Mouse (Mus musculus) layer of hippocampus, adult 2 months (tissue): Measurements from ENCODE around the gene Tango2. TPM values are rescaled to one million over a fixed set of nuclear protein-coding genes. Genes with fewer than 3 reads are reported as not detected.
A peak's percentile ranks its signal among the peaks of the same experiment; 100 is the strongest.
"Not testable (repeated sequence)": the region's sequence is repeated elsewhere in the genome, so short reads cannot be mapped to it uniquely, and the experiment has no call there.

Experiments
- DNase-seq, 2 experiments: peaks; one replicate each; pipeline ENCODE4 v3.0.0; 2022; ENCODE audit warnings: low spot score in 2 of 2
- H3K27ac ChIP-seq: fragments of 200-600 bp; 2 replicates; pipeline ENCODE4 v1.8.1; 2022
- H3K4me3 ChIP-seq: fragments of 200-600 bp; 2 replicates; pipeline ENCODE4 v1.8.1; 2022; ENCODE audit warnings: mild to moderate bottlenecking
- CTCF ChIP-seq: fragments of 200-600 bp; conservative IDR thresholded peaks from 2 replicates; pipeline ENCODE4 v1.8.1; 2022; ENCODE audit warnings: antibody characterized with exemption, mild to moderate bottlenecking, moderate library complexity
- total RNA-seq, 2 experiments: library from RNA; stranded (reverse); gene quantifications; 2 replicates each; pipeline ENCODE4 v1.2.3; 2021

Gene Tango2
- total RNA-seq, 2 experiments from 2014 or later = 128 to 130 TPM

GRCm38 (mm10) chr16:18324031-18324430 lies 23.9 kb downstream of the Tango2 start:
- DNase-seq = no peak
- Histone ChIP-seq H3K4me3 (no peak overlapping the region), H3K27ac (no peak overlapping the region)
- TF ChIP-seq CTCF = no peak

- DNase-seq = no peak
- Histone ChIP-seq H3K27ac (no peak overlapping the region), H3K4me3 (no peak overlapping the region)
- no peak for TF ChIP-seq CTCF
These were observed 24.4 kb downstream of the Tango2 start for GRCm38 (mm10) chr16:18323460-18323859.

DNA sequence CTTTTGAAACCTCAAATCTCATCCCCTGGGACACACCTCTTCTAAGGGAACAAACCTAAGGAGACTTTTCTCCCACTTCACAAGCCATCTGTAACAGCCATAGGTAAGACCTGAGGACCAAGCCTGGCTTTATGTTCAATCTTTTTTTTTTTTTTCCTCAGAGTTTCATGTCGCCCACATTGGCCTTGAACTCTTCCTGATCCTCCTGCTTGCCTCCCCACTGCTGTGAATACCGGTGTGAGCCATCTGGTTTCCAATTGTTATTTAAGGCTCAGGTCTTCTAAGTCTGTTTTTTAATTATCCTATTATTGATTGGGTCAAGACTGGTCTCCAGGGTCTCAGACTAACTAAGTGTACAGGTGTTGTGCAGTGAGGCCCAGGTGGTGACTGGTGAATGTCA lies 26.5 kb downstream of the Tango2 start:
- Histone ChIP-seq H3K27ac (no peak overlapping the region), H3K4me3 (no peak overlapping the region)
- no peak for TF ChIP-seq CTCF
- DNase-seq = no peak

- TF ChIP-seq CTCF = no peak
- no peak overlapping the region for H3K4me3 ChIP-seq
- DNase-seq = no peak
- no peak overlapping the region for H3K27ac ChIP-seq
These were observed 28.9 kb downstream of the Tango2 start for GRCm38 (mm10) chr16:18318992-18319391.

- peak overlapping the region; percentile 40; the same call in 1 of the 2 replicates for H3K27ac ChIP-seq
- no peak overlapping the region for H3K4me3 ChIP-seq
- TF ChIP-seq CTCF = no peak
- DNase-seq = no peak
These were observed 39.7 kb downstream of the Tango2 start for GRCm38 (mm10) chr16:18308159-18308558.

GRCm38 (mm10) chr16:18289614-18290013 lies 58.3 kb downstream of the Tango2 start:
- not testable (repeated sequence) for DNase-seq, H3K27ac ChIP-seq
- H3K4me3 ChIP-seq = peak overlapping the region; percentile 67

- peak within 1 kb of the TSS; percentile 85 for H3K27ac ChIP-seq
- no peak for TF ChIP-seq CTCF
- H3K4me3 ChIP-seq = peak within 1 kb of the TSS; percentile 67
- peak; percentile 98 to 99 for DNase-seq
These were observed 58.8 kb downstream of the Tango2 start, which contains the start of gene Dgcr8 for GRCm38 (mm10) chr16:18289067-18289588. Gene Dgcr8 (minus strand): TSS chr16:18289246.

GRCm38 (mm10) chr16:18288581-18289061 lies 59.3 kb downstream of the Tango2 start:
- Histone ChIP-seq H3K27ac (peak overlapping the region; percentile 85), H3K4me3 (peak overlapping the region; percentile 67)
- peak; percentile 42 to 51 for DNase-seq
- TF ChIP-seq CTCF = no peak

- TF ChIP-seq CTCF = no peak
- Histone ChIP-seq H3K4me3 (peak overlapping the region; percentile 67), H3K27ac (peak overlapping the region; percentile 85)
- no peak for DNase-seq
These were observed 59.7 kb downstream of the Tango2 start for GRCm38 (mm10) chr16:18288166-18288565.

GRCm38 (mm10) chr16:18275166-18275565 lies 72.7 kb downstream of the Tango2 start:
- Histone ChIP-seq H3K27ac (no peak overlapping the region), H3K4me3 (no peak overlapping the region)
- no peak for DNase-seq
- TF ChIP-seq CTCF = no peak

- no peak overlapping the region for H3K27ac ChIP-seq
- no peak for DNase-seq
- TF ChIP-seq CTCF = peak; percentile 70
- H3K4me3 ChIP-seq = no peak overlapping the region
These were observed 79.7 kb downstream of the Tango2 start for GRCm38 (mm10) chr16:18268182-18268581.

DNA sequence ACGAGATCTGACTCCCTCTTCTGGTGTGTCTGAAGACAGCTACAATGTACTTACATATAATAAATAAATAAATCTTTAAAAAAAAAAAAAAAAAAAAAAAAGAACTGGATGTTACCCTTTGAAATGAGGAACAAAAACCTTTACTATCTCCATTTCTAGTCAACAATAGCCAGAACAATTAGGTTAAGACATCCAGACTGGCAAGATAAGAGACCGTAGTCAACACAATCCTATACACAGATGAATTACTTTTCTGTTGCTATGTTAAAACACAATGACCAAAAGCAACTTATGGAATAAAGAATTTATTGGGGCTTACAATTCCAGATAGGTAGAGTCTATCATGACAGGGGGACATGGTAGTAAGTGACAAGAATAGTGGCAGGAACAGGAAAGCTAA lies 82.9 kb downstream of the Tango2 start:
- TF ChIP-seq CTCF = no peak
- no peak overlapping the region for H3K27ac ChIP-seq
- DNase-seq = no peak

GRCm38 (mm10) chr16:18258221-18258620 lies 89.7 kb downstream of the Tango2 start, which contains the start of gene Gm49776:
Gene Gm49776 (minus strand): TSS chr16:18258321.
- H3K27ac ChIP-seq = no peak within 1 kb of the TSS
- no peak for DNase-seq
- TF ChIP-seq CTCF = no peak

More for the DNA sequence above, 82.9 kb downstream of the Tango2 start:
- H3K4me3 ChIP-seq = no peak overlapping the region

DNA sequence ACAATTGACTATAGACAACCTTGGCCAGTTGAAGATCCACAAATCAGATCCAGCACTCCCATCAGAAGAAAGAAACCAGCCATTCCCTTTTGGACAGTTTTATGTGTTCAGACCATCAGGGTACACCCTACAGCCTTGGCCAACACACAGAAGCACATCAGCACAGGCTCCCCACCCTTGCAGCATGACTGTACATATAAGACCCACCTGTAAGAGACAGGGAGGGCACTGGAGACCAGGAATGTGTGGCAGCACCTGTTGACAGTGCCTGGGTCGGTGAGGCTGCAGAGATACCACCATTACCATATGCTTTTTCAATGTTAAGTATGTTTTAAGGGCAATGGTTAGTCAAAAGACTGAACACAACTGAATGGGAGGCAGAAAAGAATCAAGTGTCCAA lies 94.0 kb downstream of the Tango2 start:
- TF ChIP-seq CTCF = no peak
- DNase-seq = no peak
- Histone ChIP-seq H3K27ac (no peak overlapping the region), H3K4me3 (no peak overlapping the region)

More at GRCm38 (mm10) chr16:18258221-18258620, 89.7 kb downstream of the Tango2 start, which contains the start of gene Gm49776:
- no peak within 1 kb of the TSS for H3K4me3 ChIP-seq

GRCm38 (mm10) chr16:18252736-18253135 lies 95.2 kb downstream of the Tango2 start:
- no peak for DNase-seq
- H3K4me3 ChIP-seq = no peak overlapping the region
- TF ChIP-seq CTCF = no peak
- no peak overlapping the region for H3K27ac ChIP-seq
